Comparison of ENCODE assay signal across 10 mouse cellular contexts in genomic region chr9:86647931-86648550, GRCm38 (mm10). TPM values are rescaled to one million over a fixed set of nuclear protein-coding genes. Genes with fewer than 3 reads are reported as not detected.
DNase-seq lines count a peak whose midpoint lies in the region; ATAC-seq and TF ChIP-seq lines count a peak whose summit lies in the region.
"Had no signal": no experiment of that assay in that cellular context is flagged by ENCODE, and none has a peak within 500 bp of the region (broad histone marks: within the 10 kb centered on the region; RNA-seq: fewer than 3 reads in every experiment).

No protein-coding gene starts in this region.

- WGBS in kidney, adult 2 months, result 23% methylated on average over 7 of the region's 7 CpGs
- WGBS in kidney, embryonic 15.5 days, result 73% methylated on average over 7 of the region's 7 CpGs
- 58% methylated on average over 7 of the region's 7 CpGs for WGBS in hindbrain, embryonic 16.5 days

- H3K27me3 ChIP-seq in kidney, adult 2 months (replicated peaks; ENCODE audit: control insufficient read depth, insufficient read depth, low read length), result no peaks in the 10 kb centered on the region
- no peaks in the 10 kb centered on the region for H3K27me3 ChIP-seq in kidney, embryonic 15.5 days
- H3K27me3 ChIP-seq in hindbrain, embryonic 16.5 days (replicated peaks; ENCODE audit: control insufficient read depth, insufficient read depth, low read length), result no peaks in the 10 kb centered on the region
- H3K27me3 ChIP-seq: embryonic facial prominence, embryonic 12.5 days; forebrain, embryonic 15.5 days had no signal

- no peak for TF ChIP-seq CTCF in kidney, adult 2 months (conservative IDR thresholded peaks at IDR 0.05; ENCODE audit: insufficient read depth, insufficient read length, low read depth, low read length)

- no peaks in the 10 kb centered on the region for H3K9me3 ChIP-seq in kidney, embryonic 15.5 days (replicated peaks)
- H3K9me3 ChIP-seq in hindbrain, embryonic 16.5 days (ENCODE audit: control insufficient read depth, low read length), result no peaks in the 10 kb centered on the region
- H3K9me3 ChIP-seq: embryonic facial prominence, embryonic 12.5 days; forebrain, embryonic 15.5 days had no signal

- no peak for TF ChIP-seq POLR2A in kidney, adult 2 months (IDR thresholded peaks at IDR 0.05; ENCODE audit: low read depth, low read length)

- no peaks in the 10 kb centered on the region for H3K4me1 ChIP-seq in kidney, adult 2 months (ENCODE audit: control insufficient read depth, insufficient read depth, low read length)
- H3K4me1 ChIP-seq in brown adipose tissue, adult 24 weeks (ENCODE audit: control insufficient read depth, insufficient read depth, insufficient read length, low read length), result peaks cover 5% of the 10 kb centered on the region; the same call in 1 of the 2 replicates
- no peaks in the 10 kb centered on the region for H3K4me1 ChIP-seq in kidney, embryonic 15.5 days
- H3K4me1 ChIP-seq in hindbrain, embryonic 16.5 days (ENCODE audit: control insufficient read depth, insufficient read depth, low read depth, low read length), result no peaks in the 10 kb centered on the region
- H3K4me1 ChIP-seq: embryonic facial prominence, embryonic 12.5 days had no signal

- H3K27ac ChIP-seq in kidney, adult 2 months (ENCODE audit: insufficient read depth, low read depth, low read length), result no peak overlapping the region
- H3K27ac ChIP-seq in brown adipose tissue, adult 24 weeks (replicated peaks; ENCODE audit: low read depth, low read length), result peak overlapping the region; percentile 45; the same call in 1 of the 2 replicates
- no peak overlapping the region for H3K27ac ChIP-seq in kidney, embryonic 15.5 days
- H3K27ac ChIP-seq in hindbrain, embryonic 16.5 days (ENCODE audit: low read depth, low read length), result no peak overlapping the region
- H3K27ac ChIP-seq: embryonic facial prominence, embryonic 12.5 days; forebrain, embryonic 15.5 days had no signal

- no peak overlapping the region for H3K4me2 ChIP-seq in kidney, embryonic 15.5 days
- H3K4me2 ChIP-seq in hindbrain, embryonic 16.5 days (ENCODE audit: low read length), result no peak overlapping the region
- H3K4me2 ChIP-seq: embryonic facial prominence, embryonic 12.5 days; forebrain, embryonic 15.5 days had no signal

- no peak overlapping the region for H3K4me3 ChIP-seq in kidney, adult 2 months (ENCODE audit: insufficient read depth, low read depth, low read length)
- H3K4me3 ChIP-seq in brown adipose tissue, adult 24 weeks (ENCODE audit: insufficient read depth, low read depth, low read length), result no peak overlapping the region
- H3K4me3 ChIP-seq in kidney, embryonic 15.5 days (replicated peaks), result no peak overlapping the region
- no peak overlapping the region for H3K4me3 ChIP-seq in hindbrain, embryonic 16.5 days (ENCODE audit: low read length)
- H3K4me3 ChIP-seq: embryonic facial prominence, embryonic 12.5 days; forebrain, embryonic 15.5 days had no signal

- DNase-seq in kidney, adult 2 months, result peak; percentile 77
- DNase-seq in kidney, postnatal 4 days, result no peak
- peak; percentile 10 for DNase-seq in lung, postnatal 14 days
- no peak for DNase-seq in ovary, postnatal 36 days (ENCODE audit: low spot score)
- DNase-seq in adrenal gland, adult 18-20 months (ENCODE audit: low spot score in 2 of 2), result no peak

- no peak overlapping the region for H3K9ac ChIP-seq in kidney, embryonic 15.5 days
- H3K9ac ChIP-seq in hindbrain, embryonic 16.5 days (ENCODE audit: low read depth, low read length), result no peak overlapping the region
- H3K9ac ChIP-seq: embryonic facial prominence, embryonic 12.5 days; forebrain, embryonic 15.5 days had no signal

- H3K36me3 ChIP-seq in kidney, adult 2 months (ENCODE audit: control insufficient read depth, insufficient read depth, low read length), result no peaks in the 10 kb centered on the region
- H3K36me3 ChIP-seq in kidney, embryonic 15.5 days, result no peaks in the 10 kb centered on the region
- no peaks in the 10 kb centered on the region for H3K36me3 ChIP-seq in hindbrain, embryonic 16.5 days (ENCODE audit: control insufficient read depth, insufficient read depth, low read length)
- H3K36me3 ChIP-seq: embryonic facial prominence, embryonic 12.5 days; forebrain, embryonic 15.5 days had no signal

- ATAC-seq in kidney, embryonic 15.5 days (replicated peaks; ENCODE audit: low FRiP score), result 0 out of 2 replicates have a peak, but pooled peaks have one; percentile 58
- ATAC-seq in hindbrain, embryonic 16.5 days, result no peak
- ATAC-seq: forebrain, embryonic 15.5 days had no signal

RNA-seq across cellular contexts. Expression of gene Me1, which starts 47.7 kb away (rescaled TPM):
- 150 and 153 TPM in 2 replicates for polyA plus RNA-seq in kidney, adult 2 months (2012; rRNA removed)
- polyA plus RNA-seq in brown adipose tissue, adult 24 weeks (2012; ENCODE audit: insufficient read depth, insufficient read length, missing spikeins), result 817 and 987 TPM in 2 replicates
- 12.7 and 17.3 TPM in 2 replicates for polyA plus RNA-seq in kidney, embryonic 15.5 days (2015; fragmentation: Nextera tagmentation; extraction: Ambion mirVana)
- 1,000 to 10,000 TPM; 1,361 to 1,780 TPM for total RNA-seq in adrenal gland, adult 18-20 months (2021)
- 40.8 and 55.5 TPM in 2 replicates for polyA plus RNA-seq in hindbrain, embryonic 16.5 days (2015; fragmentation: Nextera tagmentation; extraction: Ambion mirVana)

Comparison
In these comparisons a context has a peak if more than half of its experiments do, and no peak if none do; other contexts are left out.
1. DNase-seq: peak in kidney, adult 2 months (single experiment) and lung, postnatal 14 days (single experiment); none in kidney, postnatal 4 days (0 of 2), ovary, postnatal 36 days (single experiment) and adrenal gland, adult 18-20 months (0 of 2).